In genomic region chr10:67637339-67637738, GRCm38 (mm10) we compare ENCODE assay signal across 12 mouse cellular contexts.
A peak's percentile ranks its signal among the peaks of the same experiment; 100 is the strongest.
DNase-seq lines count a peak whose midpoint lies in the region; ATAC-seq and TF ChIP-seq lines count a peak whose summit lies in the region.
"Had no signal": no experiment of that assay in that cellular context is flagged by ENCODE, and none has a peak within 500 bp of the region (broad histone marks: within the 10 kb centered on the region; RNA-seq: fewer than 3 reads in every experiment).

No protein-coding gene starts in this region.

- H3K79me2 ChIP-seq in CH12.LX (replicated peaks; ENCODE audit: control insufficient read depth, extremely low read depth, insufficient read depth, poor library complexity, severe bottlenecking), result no peaks in the 10 kb centered on the region

- in situ Hi-C loops in CH12.LX (cut with MboI; ENCODE audit: low pct_ligation_motif_present, low pct_unique_long_range_greater_than_20kb, low sequenced_read_pairs), result no loop called here

- H3K4me3 ChIP-seq in kidney, postnatal 0 days (replicated peaks; ENCODE audit: low read depth, low read length), result no peak overlapping the region
- no peak overlapping the region for H3K4me3 ChIP-seq in CH12.LX (replicated peaks in 1 of 3; ENCODE audit: low read depth in 2 of 3, low read length in 2 of 3, poor library complexity in 1 of 3)
- H3K4me3 ChIP-seq: hindbrain, embryonic 13.5 days; myocyte had no signal

- dilution Hi-C loops in CH12.LX (cut with MboI; ENCODE audit: extremely low pct_ligation_motif_present, extremely low pct_unique_long_range_greater_than_20kb, low sequenced_read_pairs), result no loop called here

- no peak overlapping the region for H3K9ac ChIP-seq in kidney, postnatal 0 days (ENCODE audit: low read depth, low read length)
- H3K9ac ChIP-seq in CH12.LX (ENCODE audit: insufficient read depth, low read depth), result no peak overlapping the region
- H3K9ac ChIP-seq: hindbrain, embryonic 13.5 days had no signal

- H3K4me1 ChIP-seq in kidney, postnatal 0 days (replicated peaks; ENCODE audit: insufficient read depth, low read length), result peaks cover 5% of the 10 kb centered on the region; the same call in 1 of the 2 replicates
- H3K4me1 ChIP-seq in CH12.LX (ENCODE audit: control insufficient read depth in 1 of 2, insufficient read depth in 2 of 2), result peaks cover 4 to 23% of the 10 kb centered on the region in 2 experiments

- 30% methylated on average over 5 of the region's 5 CpGs for WGBS in kidney, postnatal 0 days

- no peaks in the 10 kb centered on the region for H3K9me3 ChIP-seq in kidney, postnatal 0 days (replicated peaks; ENCODE audit: low read length)
- peaks cover 8% of the 10 kb centered on the region for H3K9me3 ChIP-seq in CH12.LX (replicated peaks; ENCODE audit: low read length)
- H3K9me3 ChIP-seq: hindbrain, embryonic 13.5 days had no signal

- TF ChIP-seq CTCF in kidney, postnatal 0 days (IDR thresholded peaks at IDR 0.05; ENCODE audit: low read depth), result peak; percentile 68
- TF ChIP-seq CTCF in CH12.LX (conservative IDR thresholded peaks at IDR 0.05 in 1 of 2, IDR thresholded peaks at IDR 0.05 in 1 of 2; ENCODE audit: low read depth in 2 of 2, low read length in 2 of 2), result peak in 1 of 2 experiments; percentile 38; a peak in 1 of 4 replicates

- no peak for ATAC-seq in kidney, postnatal 0 days (replicated peaks; ENCODE audit: low FRiP score, low read depth)
- ATAC-seq: forebrain, embryonic 16.5 days had no signal

- H3K36me3 ChIP-seq in kidney, postnatal 0 days (ENCODE audit: insufficient read depth, low read length), result no peaks in the 10 kb centered on the region
- no peaks in the 10 kb centered on the region for H3K36me3 ChIP-seq in CH12.LX (replicated peaks in 1 of 2; ENCODE audit: control insufficient read depth in 1 of 2, insufficient read depth in 1 of 2, low read length in 1 of 2)
- H3K36me3 ChIP-seq: hindbrain, embryonic 13.5 days had no signal

- no peaks in the 10 kb centered on the region for H3K27me3 ChIP-seq in kidney, postnatal 0 days (ENCODE audit: insufficient read depth, low read length)
- H3K27me3 ChIP-seq in CH12.LX (replicated peaks), result no peaks in the 10 kb centered on the region

- no peak for TF ChIP-seq POLR2A in CH12.LX (IDR thresholded peaks at IDR 0.05; ENCODE audit: low read depth, low read length)

- no peak overlapping the region for H3K27ac ChIP-seq in kidney, postnatal 0 days
- no peak overlapping the region for H3K27ac ChIP-seq in CH12.LX (ENCODE audit: insufficient read depth, low read depth)
- H3K27ac ChIP-seq: hindbrain, embryonic 13.5 days had no signal

- peak; percentile 26 for TF ChIP-seq RAD21 in CH12.LX (IDR thresholded peaks at IDR 0.05; ENCODE audit: low read depth, low read length)

- DNase-seq in kidney, postnatal 0 days (ENCODE audit: low spot score), result peak; percentile 66
- DNase-seq in kidney, adult 9 months, result no peak
- DNase-seq in B cell, adult 2 months, result peak; percentile 54 to 58
- no peak for DNase-seq in CH12.LX (ENCODE audit: extremely low read depth)
- DNase-seq in induced T-regulatory cell, adult 2 months (ENCODE audit: low read depth), result peak; percentile 67
- DNase-seq in frontal cortex, postnatal 36 days (ENCODE audit: low spot score in 2 of 2), result no peak
- no peak for DNase-seq in frontal cortex, postnatal 14 days (ENCODE audit: low spot score in 2 of 2)
- no peak for DNase-seq in gastrocnemius, adult 8-10 months (ENCODE audit: low spot score in 2 of 2)
- DNase-seq: cerebellum, adult 18-20 months had no signal

- TF ChIP-seq EP300 in CH12.LX (IDR thresholded peaks at IDR 0.05; ENCODE audit: low read length), result no peak

- no peak overlapping the region for H3K4me2 ChIP-seq in kidney, postnatal 0 days (ENCODE audit: low read length)
- H3K4me2 ChIP-seq in CH12.LX (ENCODE audit: insufficient read depth, low read depth, poor library complexity, severe bottlenecking), result no peak overlapping the region

TF ChIP-seq in CH12.LX, 34 proteins besides CTCF, POLR2A, EP300 and RAD21:
- TF ChIP-seq SMC3 (IDR thresholded peaks at IDR 0.05; ENCODE audit: low read depth, low read length), result peak; percentile 42
- no peak for TF ChIP-seq HCFC1 (IDR thresholded peaks at IDR 0.05; ENCODE audit: low read depth, low read length)
- no peak for TF ChIP-seq SIN3A (IDR thresholded peaks at IDR 0.05; ENCODE audit: low read length)

Comparison
In these comparisons a context has a peak if more than half of its experiments do, and no peak if none do; other contexts are left out.
1. DNase-seq: peak in kidney, postnatal 0 days (single experiment), B cell, adult 2 months (2 of 2) and induced T-regulatory cell, adult 2 months (single experiment); none in kidney, adult 9 months (single experiment), CH12.LX (single experiment), frontal cortex, postnatal 36 days (0 of 2), frontal cortex, postnatal 14 days (0 of 2) and gastrocnemius, adult 8-10 months (0 of 2).